In genomic region chr13:107541635-107541955, GRCm38 (mm10) we compare ENCODE assay signal across 14 mouse cellular contexts.
DNase-seq lines count a peak whose midpoint lies in the region; ATAC-seq lines count a peak whose summit lies in the region.
"Had no signal": no experiment of that assay in that cellular context is flagged by ENCODE, and none has a peak within 500 bp of the region (broad histone marks: within the 10 kb centered on the region; RNA-seq: fewer than 3 reads in every experiment).

No protein-coding gene starts in this region.

- peak overlapping the region; percentile 97 for H3K27ac ChIP-seq in midbrain, embryonic 14.5 days (replicated peaks; ENCODE audit: low read depth, low read length)
- H3K27ac ChIP-seq: kidney, postnatal 0 days; liver, embryonic 14.5 days; stomach, embryonic 15.5 days had no signal

- H3K4me3 ChIP-seq in midbrain, embryonic 14.5 days (replicated peaks; ENCODE audit: low read depth, low read length): no peak overlapping the region
- H3K4me3 ChIP-seq: myocyte; stomach, embryonic 15.5 days had no signal

- no peaks in the 10 kb centered on the region for H3K27me3 ChIP-seq in midbrain, embryonic 14.5 days (ENCODE audit: control insufficient read depth, insufficient read depth, low read length)
- H3K27me3 ChIP-seq: stomach, embryonic 15.5 days had no signal

- peak; percentile 81 for ATAC-seq in midbrain, embryonic 14.5 days (ENCODE audit: low FRiP score, low TSS enrichment)

- peak overlapping the region; percentile 26 for H3K4me2 ChIP-seq in midbrain, embryonic 14.5 days (ENCODE audit: low read length)
- H3K4me2 ChIP-seq: stomach, embryonic 15.5 days had no signal

- H3K9me3 ChIP-seq in midbrain, embryonic 14.5 days (ENCODE audit: control insufficient read depth, low read length): no peaks in the 10 kb centered on the region
- H3K9me3 ChIP-seq: stomach, embryonic 15.5 days had no signal

- H3K4me1 ChIP-seq in midbrain, embryonic 14.5 days (ENCODE audit: control insufficient read depth, insufficient read depth, low read length): peaks cover 52% of the 10 kb centered on the region
- H3K4me1 ChIP-seq: stomach, embryonic 15.5 days had no signal

- H3K9ac ChIP-seq in midbrain, embryonic 14.5 days (replicated peaks; ENCODE audit: low read length): peak overlapping the region; percentile 38
- H3K9ac ChIP-seq: liver, embryonic 14.5 days; stomach, embryonic 15.5 days had no signal

- peak; percentile 25 to 54 for DNase-seq in frontal cortex, postnatal 10 days (ENCODE audit: low spot score in 2 of 2)
- DNase-seq in frontal cortex, adult 2 months (ENCODE audit: extremely low spot score in 1 of 2, low spot score in 1 of 2): no peak
- peak; percentile 82 for DNase-seq in embryo, embryonic 10.5 days (ENCODE audit: low spot score)
- DNase-seq in forelimb bud, embryonic 11.5 days (ENCODE audit: low read depth, low spot score): peak; percentile 13
- DNase-seq in midbrain, embryonic 14.5 days: peak; percentile 90
- no peak for DNase-seq in ovary, postnatal 10 days (ENCODE audit: low spot score)
- no peak for DNase-seq in lung, postnatal 4 days
- no peak for DNase-seq in cerebellum, adult 18-20 months
- DNase-seq: adrenal gland, postnatal 10 days; heart, postnatal 10 days had no signal

- 1% methylated on average over 2 of the region's 2 CpGs for WGBS in midbrain, embryonic 14.5 days

- H3K36me3 ChIP-seq in midbrain, embryonic 14.5 days (ENCODE audit: control insufficient read depth, insufficient read depth, low read length): no peaks in the 10 kb centered on the region
- H3K36me3 ChIP-seq: stomach, embryonic 15.5 days had no signal

Comparison
In these comparisons a context has a peak if more than half of its experiments do, and no peak if none do; other contexts are left out.
1. DNase-seq: peak in frontal cortex, postnatal 10 days (2 of 2), embryo, embryonic 10.5 days (single experiment), forelimb bud, embryonic 11.5 days (single experiment) and midbrain, embryonic 14.5 days (single experiment); none in frontal cortex, adult 2 months (0 of 2), ovary, postnatal 10 days (single experiment), lung, postnatal 4 days (0 of 2) and cerebellum, adult 18-20 months (0 of 2).